Mouse (Mus musculus): Measurements from ENCODE around the gene B230217C12Rik.
"Not testable (repeated sequence)": the region's sequence is repeated elsewhere in the genome, so short reads cannot be mapped to it uniquely, and the experiment has no call there.

B230217C12Rik gene

DNA sequence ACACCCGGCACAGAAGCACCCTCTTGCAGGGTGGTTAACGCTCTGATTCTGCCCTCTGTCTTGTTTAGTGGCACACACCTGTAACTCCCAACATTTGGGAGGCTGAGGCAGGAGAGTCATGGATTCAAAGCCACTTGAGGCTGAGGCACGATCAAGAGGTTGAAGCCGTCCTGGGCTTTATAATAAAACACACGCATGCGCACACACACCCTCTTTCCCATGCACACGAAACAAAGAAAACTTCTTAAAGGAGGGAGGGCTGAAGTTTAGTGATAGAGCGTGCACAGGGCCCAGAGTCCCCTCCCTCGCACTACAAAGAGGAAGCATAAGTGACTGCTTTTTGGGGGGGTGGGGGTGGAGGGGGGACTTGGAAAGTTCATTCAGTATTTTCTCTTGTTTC, 14.6 kb upstream of the B230217C12Rik start:
- DNase-seq (ENCODE audit: low spot score) = peak; percentile 31

DNA sequence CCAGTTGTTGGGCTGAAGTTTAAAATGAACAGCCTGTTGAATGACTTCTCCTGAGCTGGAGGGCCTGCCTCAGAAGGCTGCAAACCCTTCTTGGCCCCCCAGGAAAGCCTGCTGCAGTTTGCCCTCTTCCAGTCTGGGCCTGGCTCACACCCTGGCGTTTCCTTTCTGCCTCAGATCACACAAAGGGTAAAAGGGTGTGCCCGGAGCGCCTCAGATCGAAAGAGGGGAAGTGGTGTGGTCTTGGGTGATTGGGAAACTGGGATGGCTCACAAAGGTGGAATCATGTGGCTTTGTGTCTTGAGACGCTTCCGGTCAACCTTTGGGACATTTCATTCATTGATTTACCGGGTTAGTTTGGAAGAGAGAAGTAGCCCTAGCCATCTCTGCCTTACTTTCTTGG, 14.2 kb upstream of the B230217C12Rik start:
- DNase-seq (ENCODE audit: low spot score) = no peak

DNA sequence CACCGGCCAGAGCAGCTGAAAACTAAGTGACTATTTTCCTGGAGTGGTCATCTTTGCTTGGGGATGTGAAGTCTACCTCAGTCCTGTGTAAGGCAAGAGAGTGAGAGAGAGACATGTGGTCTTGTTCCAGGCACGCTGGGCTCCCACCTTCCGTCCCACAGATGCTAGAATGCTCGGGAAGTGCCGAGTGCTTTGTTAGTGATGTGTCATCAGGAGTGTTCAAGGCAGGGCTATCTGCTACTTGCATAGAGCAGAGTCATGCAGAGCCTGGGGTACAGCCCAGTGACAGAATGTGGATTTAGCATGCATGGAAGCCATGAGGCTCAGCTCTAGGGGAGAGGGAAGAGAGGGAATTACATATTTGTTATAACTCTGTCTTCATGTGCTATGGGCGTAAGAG, 12.9 kb upstream of the B230217C12Rik start:
- no peak for DNase-seq (ENCODE audit: low spot score)

DNA sequence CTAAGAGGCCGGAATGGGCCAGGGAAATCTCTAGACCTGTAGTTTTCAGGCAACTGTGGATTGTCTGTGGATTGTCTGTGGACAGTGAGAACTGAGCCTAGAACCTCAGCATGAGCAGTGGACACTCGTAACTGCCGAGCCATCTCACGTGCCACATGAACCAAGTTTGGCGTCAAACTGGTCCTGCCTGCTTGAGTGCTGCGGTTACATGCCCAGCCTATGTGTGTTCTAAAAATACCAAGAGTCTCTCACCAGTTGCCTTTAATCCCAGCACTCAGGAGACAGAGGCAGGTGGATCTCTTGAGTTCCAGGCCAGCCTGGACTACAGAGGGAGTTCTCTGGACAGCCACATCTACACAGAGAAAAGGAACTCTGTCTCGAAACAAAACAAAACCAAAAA, 11.2 kb upstream of the B230217C12Rik start:
- DNase-seq (ENCODE audit: low spot score) = no peak

DNA sequence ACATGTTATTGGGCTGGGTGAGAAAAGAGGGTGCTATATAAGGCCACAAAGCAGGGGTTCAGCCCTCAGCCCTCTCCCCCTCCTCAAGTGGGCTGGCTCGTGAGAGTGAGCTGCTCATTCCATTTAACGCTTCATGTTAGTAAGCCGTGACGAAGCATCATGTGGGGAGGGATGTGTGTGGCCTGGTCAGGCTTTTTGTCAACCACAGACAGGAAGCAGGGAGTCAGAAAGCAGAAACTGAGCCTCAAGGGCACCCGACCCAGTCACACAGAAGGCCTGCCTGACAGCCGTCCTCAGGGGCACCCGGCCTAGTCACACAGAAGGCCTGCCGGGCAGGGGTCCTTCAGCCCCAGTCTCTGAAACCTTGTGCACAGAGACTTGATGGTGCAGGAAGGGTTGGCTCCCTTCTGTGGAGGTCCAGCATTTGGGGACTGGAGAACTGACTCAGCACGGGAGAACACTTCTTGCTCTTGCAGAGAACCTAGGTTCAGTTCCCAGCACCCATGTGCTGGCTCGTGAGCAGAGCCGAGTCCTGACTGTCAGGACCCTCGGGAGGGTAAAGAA, 10.6 kb upstream of the B230217C12Rik start:
- DNase-seq (ENCODE audit: low spot score) = peak; percentile 23

DNA sequence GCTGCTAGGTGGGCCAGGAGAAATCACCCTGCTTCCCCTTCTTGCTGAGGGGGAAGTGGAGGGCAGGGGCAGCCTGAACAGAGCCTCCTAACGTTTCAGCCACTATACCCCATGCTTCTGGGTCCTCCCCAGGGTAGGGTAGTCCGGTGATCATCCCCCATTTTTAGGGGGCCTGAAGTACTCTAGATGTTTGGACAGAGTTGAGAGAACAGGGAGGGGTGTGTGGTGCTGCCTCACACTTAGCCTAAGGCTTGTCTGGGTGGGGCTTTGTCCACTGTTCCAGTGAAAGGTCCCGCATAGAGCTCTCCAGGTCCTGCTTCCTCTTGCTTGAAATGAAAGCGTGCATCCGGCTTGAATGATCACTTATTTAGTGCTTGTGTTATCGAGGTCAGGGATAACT, 10.1 kb upstream of the B230217C12Rik start:
- no peak for DNase-seq (ENCODE audit: low spot score)

DNA sequence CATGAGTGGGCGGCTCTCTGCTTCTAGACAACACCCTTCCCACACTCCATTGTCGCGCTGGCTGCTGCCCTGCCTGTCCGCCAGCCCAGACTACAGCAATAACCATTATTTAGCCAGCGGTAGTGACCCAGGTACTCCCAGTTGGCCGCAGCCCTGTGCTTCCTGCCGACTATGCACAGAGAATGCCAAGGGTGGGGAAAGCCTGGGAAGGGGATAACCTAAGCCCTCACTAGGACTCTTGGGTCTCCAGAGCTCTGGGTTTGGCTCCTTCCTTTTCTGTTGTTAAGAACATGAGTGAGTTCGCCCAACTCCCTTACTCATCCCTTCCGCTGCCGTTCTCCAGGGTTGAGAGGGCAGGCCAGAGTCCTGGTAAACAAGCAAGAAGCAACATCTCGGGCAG, 8.6 kb upstream of the B230217C12Rik start:
- no peak for DNase-seq (ENCODE audit: low spot score)

DNA sequence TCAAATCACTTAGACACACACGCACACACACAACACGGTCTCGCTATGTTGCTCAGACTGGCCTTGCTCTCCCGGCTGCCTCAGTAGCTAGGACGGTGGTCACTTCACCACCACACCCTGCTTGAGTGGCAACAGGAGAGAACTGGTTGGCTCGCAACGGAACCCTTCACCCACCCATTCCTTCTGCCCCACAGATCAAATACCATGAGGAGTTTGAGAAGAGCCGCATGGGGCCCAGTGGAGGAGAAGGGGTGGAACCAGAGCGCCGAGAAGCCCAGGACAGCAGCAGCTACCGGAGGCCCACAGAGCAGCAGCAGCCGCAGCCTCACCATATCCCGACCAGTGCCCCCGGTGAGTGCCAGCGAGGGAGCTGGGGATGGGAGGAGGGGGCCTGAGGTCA, 7.2 kb upstream of the B230217C12Rik start:
- DNase-seq (ENCODE audit: low spot score) = no peak

DNA sequence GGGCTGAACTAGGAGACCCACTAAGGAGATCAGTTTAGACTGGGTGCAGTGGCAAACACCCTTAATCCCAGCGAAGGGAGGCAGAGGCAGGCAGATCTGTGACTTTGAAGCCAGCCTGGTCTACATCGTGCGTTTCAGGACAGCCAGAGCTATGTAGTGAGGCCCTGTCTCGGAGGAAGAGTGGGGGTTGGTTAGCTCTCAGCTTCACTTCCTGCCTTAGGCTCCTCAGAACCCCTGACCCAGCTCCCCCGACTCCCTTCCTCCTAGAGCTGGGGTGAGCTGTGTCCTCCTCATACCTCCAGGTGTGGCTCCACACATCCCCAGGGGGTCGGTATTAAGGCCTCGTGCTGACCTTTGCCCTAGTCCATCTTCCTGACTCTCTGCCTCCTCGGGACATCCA, 4.0 kb upstream of the B230217C12Rik start:
- DNase-seq (ENCODE audit: low spot score) = peak; percentile 30

DNA sequence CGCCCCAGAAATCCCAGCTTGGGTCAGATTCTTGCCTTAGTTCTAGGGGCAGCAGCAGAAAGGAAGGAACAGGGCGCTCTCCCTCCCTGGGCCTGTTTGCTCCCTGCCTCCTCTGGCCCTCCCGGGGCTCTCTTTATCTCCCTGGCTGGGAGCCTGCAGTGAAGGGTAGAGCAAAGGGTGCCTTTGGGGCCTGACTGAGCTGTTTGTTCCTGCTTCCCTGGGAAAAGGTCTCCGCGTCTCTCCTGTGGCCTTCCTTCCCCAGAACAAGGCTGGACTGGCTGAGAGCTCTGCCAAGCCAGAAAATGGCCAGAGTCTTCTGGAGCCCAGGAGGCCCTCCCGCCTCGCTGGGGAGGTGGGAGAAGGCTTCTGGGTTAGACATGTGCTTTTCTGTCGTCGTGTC, 3.5 kb upstream of the B230217C12Rik start:
- DNase-seq (ENCODE audit: low spot score) = not testable (repeated sequence)

DNA sequence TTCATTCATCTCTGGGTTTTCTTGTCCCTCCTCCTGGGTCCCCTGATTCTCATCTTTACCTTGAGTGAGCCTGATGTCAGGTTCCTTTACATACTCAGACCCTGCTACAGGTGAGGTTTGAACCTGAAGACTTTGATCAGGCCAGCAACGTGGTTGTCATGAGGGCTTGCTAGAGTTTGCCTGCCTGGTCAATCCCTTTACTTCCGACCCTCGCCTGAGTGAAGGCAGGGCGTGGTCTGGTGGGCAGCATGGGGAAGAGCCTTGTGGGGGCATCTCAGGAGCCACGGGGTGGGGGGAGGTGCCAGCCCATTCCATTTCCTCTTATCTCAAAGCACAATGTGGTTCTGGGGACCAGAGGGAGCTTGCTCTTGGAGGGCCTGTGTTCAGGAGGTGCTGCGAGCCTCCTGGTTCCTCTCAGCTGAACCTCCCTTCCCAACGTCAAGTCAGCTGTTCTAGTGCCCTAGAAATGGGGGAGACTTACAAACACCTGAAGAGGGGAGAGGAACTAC, 2.9 kb upstream of the B230217C12Rik start:
- DNase-seq (ENCODE audit: low spot score) = no peak

DNA sequence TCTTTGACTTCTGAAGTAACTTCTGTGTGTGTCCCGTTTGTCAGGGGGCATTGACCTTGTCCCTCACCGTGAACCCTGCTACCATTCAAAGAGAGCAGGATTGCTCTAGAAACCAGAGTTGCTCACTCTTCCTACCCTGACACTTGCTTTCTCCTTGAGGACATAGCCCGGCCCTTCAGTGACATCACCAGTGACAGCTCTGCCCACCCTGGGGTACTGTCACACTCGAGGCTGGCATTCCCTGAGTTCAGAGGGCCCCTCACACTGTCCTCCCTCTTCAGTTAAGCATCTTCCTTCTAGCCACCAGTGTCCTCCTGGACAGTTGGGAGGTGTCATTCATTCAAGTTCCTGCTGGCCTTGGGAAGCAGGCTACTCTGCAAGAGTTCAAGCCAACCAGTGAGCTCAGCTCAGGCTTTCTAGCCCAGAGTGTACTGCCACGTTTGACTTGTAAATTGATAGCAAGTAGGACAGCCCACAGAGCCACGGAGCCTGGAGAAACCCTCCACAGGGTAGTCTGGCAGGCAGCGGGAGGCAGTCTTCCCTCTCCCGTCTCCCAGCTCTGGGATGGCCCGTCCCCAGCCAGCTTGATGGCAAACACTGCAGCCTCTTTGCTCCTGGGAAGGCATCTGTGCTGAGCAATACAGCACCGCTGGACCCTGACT, 1.7 kb upstream of the B230217C12Rik start:
- DNase-seq (ENCODE audit: low spot score) = no peak

DNA sequence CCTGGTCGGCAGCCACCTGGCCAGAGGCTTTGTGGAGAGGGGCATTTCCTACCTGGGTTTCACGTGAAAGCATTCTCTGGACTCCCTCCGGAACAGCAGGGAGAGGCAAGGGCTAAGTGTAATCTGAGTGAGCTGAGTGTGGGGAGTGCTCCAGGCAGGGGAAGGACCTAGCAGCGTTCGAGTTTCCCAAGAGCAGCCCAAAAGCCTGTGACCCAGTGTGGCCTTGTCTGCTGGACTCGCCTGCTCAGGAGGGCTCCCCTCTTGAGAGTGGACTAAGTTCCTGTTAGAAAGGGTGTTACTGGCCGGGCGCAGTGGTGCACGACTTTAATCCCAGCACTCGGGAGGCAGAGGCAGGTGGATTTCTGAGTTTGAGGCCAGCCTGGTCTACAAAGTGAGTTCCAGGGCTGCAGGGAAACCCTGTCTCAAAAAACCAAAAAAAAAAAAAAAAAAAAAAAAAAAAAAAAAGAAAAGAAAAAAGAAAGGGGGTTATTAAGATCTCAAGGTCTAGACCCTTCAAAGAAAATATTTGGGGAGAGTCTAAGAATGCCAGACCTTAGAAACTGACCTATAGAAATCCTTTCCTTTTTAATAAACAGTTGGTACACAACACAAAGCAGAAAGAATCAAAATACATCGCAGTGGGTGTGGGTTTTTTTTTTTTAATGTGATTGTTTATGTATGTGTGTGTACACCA, 992 bp upstream of the B230217C12Rik start:
- DNase-seq (ENCODE audit: low spot score) = no peak

DNA sequence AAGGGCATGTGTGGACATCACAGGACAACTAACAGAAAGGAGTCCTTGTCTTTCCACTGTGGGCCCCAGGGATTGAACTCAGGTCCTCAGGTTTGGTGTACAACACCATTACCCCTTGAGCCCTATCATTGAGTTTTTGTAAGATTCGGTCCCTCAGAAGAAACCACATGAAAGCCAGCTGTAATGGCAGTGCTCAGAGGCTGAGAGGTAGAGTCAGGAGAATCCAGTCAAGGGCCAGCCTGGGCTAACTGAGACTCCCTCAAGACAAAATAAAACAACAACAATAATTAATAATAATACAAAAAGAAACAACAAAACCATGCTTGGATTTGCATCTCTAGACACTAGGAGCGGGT, 467 bp upstream of the B230217C12Rik start:
- no peak for DNase-seq (ENCODE audit: low spot score)

DNA sequence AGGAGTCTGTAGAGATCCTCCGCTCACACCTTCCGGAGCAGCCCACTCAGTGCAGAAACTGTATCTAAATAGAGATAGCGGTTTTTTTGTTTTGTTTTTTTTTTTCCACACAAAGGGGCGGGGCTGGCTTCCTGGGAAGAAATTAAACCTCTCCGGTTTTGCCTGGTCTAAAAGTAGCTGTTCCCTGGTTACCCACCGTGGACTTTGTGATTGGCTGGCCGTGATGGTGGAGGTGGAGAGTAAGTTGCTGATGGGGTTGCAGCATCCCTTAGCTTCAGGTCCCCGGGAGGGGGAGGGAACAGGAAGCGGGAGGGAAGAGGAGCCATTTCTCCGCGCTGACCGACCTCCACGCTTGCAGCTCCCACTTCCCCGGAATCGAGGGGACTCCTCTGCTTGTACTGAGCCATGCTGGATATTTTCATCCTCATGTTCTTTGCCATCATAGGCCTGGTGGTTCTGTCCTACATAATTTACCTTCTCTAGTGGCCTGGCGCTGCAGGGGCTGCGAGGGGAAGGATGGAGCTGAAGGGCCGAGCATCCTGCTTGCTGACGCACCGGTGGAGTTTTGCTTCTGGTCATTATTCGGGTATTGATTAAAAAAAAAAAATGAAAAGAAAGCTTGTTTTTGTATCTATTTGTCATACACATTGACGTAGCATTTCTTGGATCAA, 546 bp downstream of the B230217C12Rik start:
- peak; percentile 39 for DNase-seq (ENCODE audit: low spot score)

DNA sequence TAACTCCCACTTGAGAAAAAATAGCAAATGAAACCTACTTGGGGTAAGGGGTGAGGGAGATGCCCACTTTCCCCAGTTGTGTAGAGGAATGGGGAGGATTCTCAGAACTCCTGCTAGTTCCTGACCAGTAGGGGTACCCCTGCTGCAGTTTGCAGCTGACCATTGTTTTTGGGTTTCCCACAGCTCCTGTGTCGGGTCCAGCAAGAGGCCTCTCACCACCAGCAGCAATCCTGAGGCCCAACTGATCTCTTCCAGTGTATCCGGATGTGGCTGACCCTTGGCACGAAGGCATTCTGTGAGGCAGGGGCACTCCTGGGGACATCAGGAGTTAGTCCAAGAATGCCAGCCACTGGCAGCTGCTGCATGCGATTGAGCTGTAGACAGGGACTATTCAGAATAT, 1.4 kb downstream of the B230217C12Rik start:
- DNase-seq (ENCODE audit: low spot score) = no peak

DNA sequence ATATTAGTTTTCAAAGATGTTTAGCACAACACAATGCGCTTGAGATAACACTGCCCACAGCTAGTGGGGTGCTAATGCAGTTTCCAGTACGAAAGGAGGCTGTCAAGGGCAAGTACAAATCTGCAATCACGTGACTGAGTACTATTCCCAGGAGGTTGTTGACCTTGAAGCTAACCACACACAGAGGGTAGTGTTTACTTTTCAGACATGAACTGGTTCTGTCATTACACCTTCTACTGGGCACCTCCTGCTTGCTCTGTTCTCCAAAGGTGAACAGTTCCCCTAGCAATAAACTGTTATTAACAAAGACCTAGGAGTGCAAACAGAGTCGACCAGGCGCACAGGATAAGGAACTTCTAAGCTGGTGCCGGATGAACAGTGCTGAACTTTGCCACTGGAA, 9.8 kb downstream of the B230217C12Rik start:
- no peak for DNase-seq (ENCODE audit: low spot score)

DNA sequence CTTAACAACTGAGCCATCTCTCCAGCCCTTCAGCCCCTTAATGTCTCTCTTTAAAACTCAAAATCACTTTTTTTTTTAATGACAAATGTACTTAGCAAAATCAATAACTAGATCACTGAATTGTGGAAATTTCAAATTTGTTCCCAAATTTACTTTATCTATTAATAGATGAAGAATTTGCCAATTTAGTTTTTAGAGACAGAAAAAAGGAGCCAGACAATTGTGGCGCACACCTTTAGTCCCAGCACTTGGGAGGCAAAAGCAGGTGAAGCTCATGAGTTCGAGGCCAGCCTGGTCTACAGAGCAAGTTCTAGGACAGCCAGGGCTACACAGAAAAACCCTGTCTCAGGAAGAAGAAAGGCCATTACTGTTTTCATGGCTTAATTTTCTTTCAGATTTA, 11.0 kb downstream of the B230217C12Rik start:
- DNase-seq (ENCODE audit: low spot score) = no peak

DNA sequence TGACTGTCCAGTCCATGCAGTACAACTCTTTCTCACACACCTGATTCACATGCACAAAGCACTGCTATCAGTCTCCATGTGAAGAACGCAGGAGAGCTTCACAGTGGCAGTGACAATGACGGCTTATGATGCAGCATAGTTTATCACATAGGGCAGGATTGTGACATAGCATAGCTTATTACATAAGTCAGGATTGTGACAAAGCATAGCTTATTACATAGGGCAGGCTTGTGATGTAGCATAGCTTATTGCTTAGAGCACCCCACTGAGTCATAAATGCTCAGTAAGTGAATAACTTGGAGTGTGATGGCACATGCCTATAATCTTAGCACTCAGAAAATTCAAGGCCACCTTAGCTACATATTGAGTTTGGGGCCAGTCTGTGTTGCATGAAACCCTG, 14.9 kb downstream of the B230217C12Rik start:
- no peak for DNase-seq (ENCODE audit: low spot score)

DNA sequence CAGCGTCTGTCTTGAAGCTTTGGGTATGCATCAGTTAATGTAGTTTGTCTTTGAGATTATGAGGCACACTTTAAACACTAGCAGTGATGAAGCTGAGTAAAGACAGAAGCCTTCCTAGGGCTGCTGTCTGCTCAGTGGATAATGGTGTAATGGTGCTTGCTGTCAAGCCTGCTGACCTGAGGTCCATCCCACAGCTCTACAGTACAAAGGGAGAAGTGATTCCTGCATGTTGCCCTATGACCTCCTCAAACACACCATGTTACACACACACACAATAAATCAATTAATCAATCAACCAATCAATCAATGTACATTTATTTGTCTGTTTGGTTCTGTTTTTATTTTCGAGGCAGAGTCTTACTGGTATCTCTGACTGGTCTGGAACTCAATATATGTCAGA, 21.6 kb downstream of the B230217C12Rik start:
- no peak for DNase-seq (ENCODE audit: low spot score)

DNA sequence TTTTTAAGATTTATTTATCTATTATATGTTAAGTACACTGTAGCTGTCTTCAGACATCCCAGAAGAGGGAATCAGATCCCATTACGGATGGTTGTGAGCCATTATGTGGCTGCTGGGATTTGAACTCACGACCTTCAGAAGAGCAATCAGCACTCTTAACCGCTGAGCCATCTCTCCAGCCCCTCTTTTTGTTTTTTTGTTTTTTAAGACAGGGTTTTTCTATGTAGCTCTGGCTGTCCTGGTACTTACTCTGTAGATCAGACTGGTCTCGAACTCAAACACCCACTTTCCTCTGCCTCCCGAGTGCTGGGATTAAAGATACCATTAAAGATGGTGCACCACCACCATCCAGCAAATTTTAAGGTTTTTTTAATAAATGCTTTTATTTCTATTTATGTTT, 24.8 kb downstream of the B230217C12Rik start:
- no peak for DNase-seq (ENCODE audit: low spot score)

DNA sequence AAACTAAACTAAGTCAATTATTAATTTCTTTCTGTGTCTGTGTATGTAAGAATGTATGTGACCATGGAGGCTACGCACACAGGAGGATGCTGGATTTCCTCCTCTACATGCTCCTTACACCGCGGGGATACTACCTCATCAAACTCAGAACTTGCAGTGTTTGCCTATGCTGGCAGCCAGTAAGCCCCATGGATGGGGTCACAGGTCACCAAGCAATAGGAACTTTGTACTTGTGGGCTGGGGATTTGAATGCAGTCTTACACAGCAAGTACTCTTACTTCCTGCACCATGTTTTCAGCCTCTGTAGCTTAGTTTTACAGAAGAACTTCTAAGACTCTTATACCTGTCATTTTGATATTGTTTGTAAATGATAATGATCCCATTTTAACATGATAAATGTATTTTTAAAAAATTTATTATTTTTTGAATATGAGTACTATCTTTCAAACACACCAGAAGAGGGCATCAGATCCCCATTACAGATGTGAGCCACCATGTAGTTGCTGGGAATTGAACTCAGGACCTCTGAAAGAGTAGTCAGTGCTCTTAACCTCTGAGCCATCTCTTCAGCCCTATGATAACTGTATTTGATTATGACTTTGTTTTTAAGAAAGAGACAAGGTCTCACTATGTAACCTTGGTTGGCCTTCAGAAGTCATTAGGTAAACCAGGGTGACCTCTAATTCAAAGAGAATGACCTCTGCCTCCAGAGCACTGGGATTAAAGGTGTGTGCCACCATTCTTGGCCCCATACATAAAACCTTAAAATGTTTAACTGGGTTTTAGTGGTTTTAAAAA, 25.7 kb downstream of the B230217C12Rik start:
- no peak for DNase-seq (ENCODE audit: low spot score)
